Mouse (Mus musculus) olfactory bulb, adult 2 months (tissue): ENCODE measurements around the gene Wfdc5.

ENCODE experiments used
- CTCF ChIP-seq: fragments of 200-500 bp; IDR thresholded peaks from 2 replicates; pipeline ENCODE4 v1.5.1; 2012; ENCODE audit warnings: low read depth, mild to moderate bottlenecking, low read length, moderate library complexity; ENCODE audit not compliant: insufficient read depth
- POLR2A ChIP-seq: fragments of 200-500 bp; IDR thresholded peaks from 2 replicates; pipeline ENCODE4 v1.6.1; 2012; ENCODE audit warnings: mild to moderate bottlenecking, low read depth, low read length, moderate library complexity; ENCODE audit not compliant: insufficient read depth

- TF ChIP-seq POLR2A (no peak), CTCF (no peak)
Measured at GRCm38 (mm10) chr2:164219295-164219694, 36.8 kb upstream of the Wfdc5 start.
